Mouse (Mus musculus) neural tube, embryonic 12.5 days (tissue): ENCODE data around the gene Copz1. TPM values are rescaled to one million over a fixed set of nuclear protein-coding genes. Genes with fewer than 3 reads are reported as not detected.

Source experiments
- microRNA counts: library from miRNA; unstranded; fragments of <30 nt; microRNA quantifications from one replicate; lab custom pipeline; 2017
- microRNA-seq: library from miRNA; unstranded; fragments of <30 nt; microRNA quantifications from one replicate; pipeline ENCODE4, GENCODE M21; 2017
- polyA plus RNA-seq: library from polyadenylated mRNA; unstranded; fragments of >200 nt; fragmentation: Nextera tagmentation; extraction: Ambion mirVana; gene quantifications from 2 replicates; pipeline ENCODE4 v1.2.1, GENCODE M21; 2016

Gene Copz1
- polyA plus RNA-seq, 1 experiment from 2014 or later: 243 TPM

MicroRNAs encoded within 50 kb of the gene (microRNA counts, 519-probe panel; counts per million panel counts)
- 5,491 counts per million, percentile 87 among the panel's probes with 10 or more counts for microRNA mmu-miR-148b (lab: Ali Mortazavi, UCI)

Small RNAs within 50 kb of the gene (microRNA-seq; reads per million reads assigned to microRNA genes)
- 138 reads per million, percentile 56 among the genes with 10 or more reads in this experiment for gene Mir148b

Other genes with a start within 250 kb of the Copz1 start
- 66.6 and 68.0 TPM in 2 replicates for gene Smug1, start 105.6 kb upstream of the Copz1 start, polyA plus RNA-seq
- gene Cbx5, start 32.9 kb upstream of the Copz1 start, polyA plus RNA-seq: 149 and 157 TPM in 2 replicates
- 1,154 and 1,199 TPM in 2 replicates for gene Hnrnpa1, start 32.3 kb upstream of the Copz1 start, polyA plus RNA-seq
- 3.2 and 4.3 TPM in 2 replicates for gene Nfe2, start 14.3 kb upstream of the Copz1 start, polyA plus RNA-seq
- 0.25 and 0.29 TPM in 2 replicates for gene Gpr84, start 37.9 kb downstream of the Copz1 start, polyA plus RNA-seq
- gene Zfp385a, start 67.4 kb downstream of the Copz1 start, polyA plus RNA-seq: 20.2 and 20.9 TPM in 2 replicates
- 19.1 and 19.9 TPM in 2 replicates for gene Itga5, start 94.0 kb downstream of the Copz1 start, polyA plus RNA-seq
- not detected in 2 replicates for gene Gtsf1, start 157.8 kb downstream of the Copz1 start, polyA plus RNA-seq
- gene Gtsf2, start 175.8 kb downstream of the Copz1 start, polyA plus RNA-seq: 0.38 TPM in 1 of 2 replicates, not detected in the other
- gene Nckap1l, start 181.1 kb downstream of the Copz1 start, polyA plus RNA-seq: 1.7 and 1.8 TPM in 2 replicates
- gene Pde1b, start 230.3 kb downstream of the Copz1 start, polyA plus RNA-seq: 51.1 and 53.7 TPM in 2 replicates